Mouse (Mus musculus) spleen, adult 2 months (tissue): Measurements from ENCODE around the gene Efcab11.

ENCODE experiments used
- CTCF ChIP-seq: fragments of 200-500 bp; IDR thresholded peaks from 2 replicates; pipeline ENCODE4 v1.5.1; 2011; ENCODE audit warnings: mild to moderate bottlenecking, inconsistent platforms; ENCODE audit not compliant: insufficient read depth, insufficient read length, insufficient replicate concordance; ENCODE audit errors: extremely low read depth
- POLR2A ChIP-seq: fragments of 200-500 bp; IDR thresholded peaks from 2 replicates; pipeline ENCODE4 v1.6.1; 2011; ENCODE audit warnings: low read depth, low read length, inconsistent platforms

DNA sequence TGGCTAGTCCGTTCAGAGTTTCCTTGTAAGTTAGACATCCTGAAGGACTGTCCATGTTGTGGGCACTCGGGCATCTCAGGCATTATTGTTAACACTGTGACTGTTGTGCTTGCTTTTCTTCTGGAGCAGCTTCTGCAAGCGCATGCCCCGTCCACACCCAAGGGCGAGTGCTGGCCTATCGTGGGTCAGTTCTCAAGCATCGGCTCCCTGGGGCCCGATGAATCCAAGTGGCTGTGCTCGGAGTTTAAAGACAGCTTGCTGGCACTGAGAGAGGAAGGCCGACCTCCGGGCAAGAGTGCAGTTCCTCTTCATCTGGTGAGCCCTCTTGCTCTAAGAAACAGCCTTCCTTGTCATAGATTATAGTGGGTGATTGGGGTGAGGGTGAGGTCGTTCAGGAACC lies 27.2 kb upstream of the Efcab11 start:
- no peak for TF ChIP-seq CTCF
- TF ChIP-seq POLR2A: no peak
